12 mouse cellular contexts compared by ENCODE assay signal in the genomic region with DNA sequence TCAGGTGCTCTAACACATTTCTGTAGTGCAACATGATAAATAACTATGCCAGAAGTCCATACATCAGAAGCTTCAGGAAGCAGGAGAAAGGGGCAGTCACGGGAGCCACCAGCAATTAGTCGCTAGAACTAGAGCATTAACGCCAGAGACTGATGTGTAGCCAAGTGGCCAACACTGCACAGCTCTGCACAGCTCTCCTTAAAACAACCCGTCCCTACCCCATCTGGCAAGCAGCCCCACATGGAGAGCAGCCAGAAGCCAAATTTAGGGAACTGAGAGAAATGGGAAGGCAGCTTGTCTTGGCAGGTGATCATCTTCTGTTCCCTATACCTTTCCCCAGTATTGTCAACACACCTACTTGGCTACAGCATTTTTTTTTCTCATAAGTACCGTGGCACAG.
DNase-seq lines count a peak whose midpoint lies in the region; ATAC-seq and TF ChIP-seq lines count a peak whose summit lies in the region.
"Had no signal": no experiment of that assay in that cellular context is flagged by ENCODE, and none has a peak within 500 bp of the region (broad histone marks: within the 10 kb centered on the region; RNA-seq: fewer than 3 reads in every experiment).

No protein-coding gene starts in this region.

- no peaks in the 10 kb centered on the region for H3K9me3 ChIP-seq in liver, embryonic 12.5 days (replicated peaks)
- H3K9me3 ChIP-seq: embryonic facial prominence, embryonic 13.5 days had no signal

- H3K36me3 ChIP-seq in liver, embryonic 12.5 days, result no peaks in the 10 kb centered on the region
- H3K36me3 ChIP-seq: embryonic facial prominence, embryonic 13.5 days had no signal

- H3K27ac ChIP-seq in cerebellum, adult 2 months (ENCODE audit: insufficient read depth, low read length), result no peak overlapping the region
- H3K27ac ChIP-seq in liver, embryonic 12.5 days, result no peak overlapping the region
- H3K27ac ChIP-seq: embryonic facial prominence, embryonic 13.5 days; liver, embryonic 14.5 days had no signal

- no peak overlapping the region for H3K4me3 ChIP-seq in cerebellum, adult 2 months (replicated peaks; ENCODE audit: insufficient read depth, low read depth, low read length)
- no peak overlapping the region for H3K4me3 ChIP-seq in liver, embryonic 12.5 days
- H3K4me3 ChIP-seq: embryonic facial prominence, embryonic 13.5 days had no signal

- peak; percentile 5 to 9 for DNase-seq in left cerebral cortex, adult 18-20 months (ENCODE audit: low spot score in 2 of 2)
- no peak for DNase-seq in left cerebral cortex, adult 11 months (ENCODE audit: low spot score)
- peak; percentile 80 to 84 for DNase-seq in cerebellum, adult 2 months
- DNase-seq in frontal cortex, postnatal 14 days (ENCODE audit: low spot score in 2 of 2), result peak; percentile 10 to 19
- DNase-seq in right cerebral cortex, adult 2 months (ENCODE audit: low spot score in 2 of 2), result peak; percentile 9 to 15
- no peak for DNase-seq in kidney, postnatal 14 days
- DNase-seq: adrenal gland, postnatal 10 days; kidney, adult 18-20 months; thymus, postnatal 36 days had no signal

- TF ChIP-seq POLR2A in cerebellum, adult 2 months (IDR thresholded peaks at IDR 0.05; ENCODE audit: borderline replicate concordance, insufficient read depth, low read length), result no peak

- WGBS in cerebellum, adult 2 months, result 8% methylated on average over 5 of the region's 5 CpGs
- WGBS in liver, embryonic 12.5 days (ENCODE audit: insufficient replicate concordance), result 52% methylated on average over 5 of the region's 5 CpGs

- no peak for ATAC-seq in liver, embryonic 12.5 days

- TF ChIP-seq CTCF in cerebellum, adult 2 months (IDR thresholded peaks at IDR 0.05; ENCODE audit: borderline replicate concordance, insufficient read depth, low read depth, low read length), result no peak

- H3K4me1 ChIP-seq in cerebellum, adult 2 months (ENCODE audit: control insufficient read depth, insufficient read depth, low read length), result peaks cover 4% of the 10 kb centered on the region; the same call in 1 of the 2 replicates
- H3K4me1 ChIP-seq in liver, embryonic 12.5 days, result no peaks in the 10 kb centered on the region

- no peaks in the 10 kb centered on the region; the same call in 1 of the 2 replicates for H3K27me3 ChIP-seq in cerebellum, adult 2 months (ENCODE audit: control insufficient read depth, insufficient read depth, low read length)
- no peaks in the 10 kb centered on the region for H3K27me3 ChIP-seq in liver, embryonic 12.5 days (replicated peaks)
- H3K27me3 ChIP-seq: embryonic facial prominence, embryonic 13.5 days had no signal

- no peak overlapping the region for H3K9ac ChIP-seq in liver, embryonic 12.5 days
- H3K9ac ChIP-seq: embryonic facial prominence, embryonic 13.5 days; liver, embryonic 14.5 days had no signal

- no peak overlapping the region for H3K4me2 ChIP-seq in liver, embryonic 12.5 days
- H3K4me2 ChIP-seq: embryonic facial prominence, embryonic 13.5 days had no signal

Comparison
In these comparisons a context has a peak if more than half of its experiments do, and no peak if none do; other contexts are left out.
1. DNase-seq: peak in left cerebral cortex, adult 18-20 months (2 of 2), cerebellum, adult 2 months (2 of 2), frontal cortex, postnatal 14 days (2 of 2) and right cerebral cortex, adult 2 months (2 of 2); none in left cerebral cortex, adult 11 months (single experiment) and kidney, postnatal 14 days (single experiment).